Mouse (Mus musculus): ENCODE results near the gene Ube2d2b. TPM values are rescaled to one million over a fixed set of nuclear protein-coding genes. Genes with fewer than 3 reads are reported as not detected.

The Ube2d2b gene
- 0.13 and 0.22 TPM in 2 replicates for polyA plus RNA-seq (2015; fragmentation: Nextera tagmentation; extraction: Ambion mirVana)

DNA sequence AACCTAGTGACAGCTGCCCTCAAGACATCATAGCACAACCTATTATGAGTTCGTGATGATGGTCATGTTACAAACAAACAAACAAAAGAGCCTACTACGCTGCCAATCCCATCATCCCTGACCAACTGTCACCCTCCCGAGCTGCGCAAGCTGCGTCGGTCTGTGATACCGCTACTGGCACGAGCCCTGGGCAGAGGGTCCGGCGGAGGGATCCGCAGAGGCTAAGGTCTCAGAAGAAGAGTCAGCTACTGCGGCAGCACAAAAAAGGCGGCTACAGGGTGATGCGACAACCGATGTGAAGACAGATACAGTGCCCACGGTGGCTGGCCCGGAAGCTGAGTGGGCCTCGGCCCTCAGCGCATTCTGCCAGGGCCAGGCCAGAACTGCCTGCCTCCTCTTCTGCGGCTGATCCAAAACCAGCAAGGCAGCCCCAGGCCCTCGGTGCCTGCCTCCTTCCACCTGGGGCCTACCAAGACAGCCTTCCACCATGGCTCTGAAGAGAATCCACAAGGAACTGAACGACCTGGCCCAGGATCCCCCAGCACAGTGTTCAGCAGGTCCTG is at the start of gene Ube2d2b:
TSS of gene Ube2d2b (plus strand) at position 102 of the 563 bp plus-strand sequence.
- Histone ChIP-seq H3K4me3 (no peak within 1 kb of the TSS), H3K9me3 (0 out of 2 replicates have a peak, but pooled peaks cover 2% of the 10 kb centered on the region), H3K27ac (no peak within 1 kb of the TSS), H3K9ac (no peak within 1 kb of the TSS), H3K4me2 (no peak within 1 kb of the TSS), H3K27me3 (replicated peaks) (no peaks in the 10 kb centered on the region), H3K4me1 (no peaks in the 10 kb centered on the region), H3K36me3 (replicated peaks) (peaks cover 6% of the 10 kb centered on the region; the same call in 1 of the 2 replicates)
- WGBS, result 97% methylated on average over 22 of the region's 22 CpGs
- no peak for ATAC-seq (replicated peaks)

DNA sequence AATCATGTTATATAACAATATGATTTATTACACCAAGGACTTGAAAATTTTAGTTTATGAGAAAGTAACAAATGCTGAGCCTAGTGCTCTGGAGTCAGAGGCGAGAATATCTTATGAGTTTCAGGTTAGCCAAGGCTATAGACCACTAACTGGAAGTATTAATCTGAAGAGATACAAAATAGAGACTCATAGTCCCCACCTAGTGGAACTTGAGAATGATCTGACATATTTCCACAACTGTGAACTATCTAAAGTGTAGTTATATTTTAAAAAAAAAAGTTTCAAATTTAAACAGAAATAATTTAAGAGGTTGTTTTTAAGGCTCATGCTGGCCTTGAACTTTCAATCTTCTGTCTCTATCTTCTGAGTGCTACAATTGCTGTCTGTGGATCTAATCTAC is 47.5 kb upstream of the Ube2d2b start:
- 96% methylated on average over 1 of the region's 1 CpGs for WGBS
- ATAC-seq (replicated peaks), result no peak

DNA sequence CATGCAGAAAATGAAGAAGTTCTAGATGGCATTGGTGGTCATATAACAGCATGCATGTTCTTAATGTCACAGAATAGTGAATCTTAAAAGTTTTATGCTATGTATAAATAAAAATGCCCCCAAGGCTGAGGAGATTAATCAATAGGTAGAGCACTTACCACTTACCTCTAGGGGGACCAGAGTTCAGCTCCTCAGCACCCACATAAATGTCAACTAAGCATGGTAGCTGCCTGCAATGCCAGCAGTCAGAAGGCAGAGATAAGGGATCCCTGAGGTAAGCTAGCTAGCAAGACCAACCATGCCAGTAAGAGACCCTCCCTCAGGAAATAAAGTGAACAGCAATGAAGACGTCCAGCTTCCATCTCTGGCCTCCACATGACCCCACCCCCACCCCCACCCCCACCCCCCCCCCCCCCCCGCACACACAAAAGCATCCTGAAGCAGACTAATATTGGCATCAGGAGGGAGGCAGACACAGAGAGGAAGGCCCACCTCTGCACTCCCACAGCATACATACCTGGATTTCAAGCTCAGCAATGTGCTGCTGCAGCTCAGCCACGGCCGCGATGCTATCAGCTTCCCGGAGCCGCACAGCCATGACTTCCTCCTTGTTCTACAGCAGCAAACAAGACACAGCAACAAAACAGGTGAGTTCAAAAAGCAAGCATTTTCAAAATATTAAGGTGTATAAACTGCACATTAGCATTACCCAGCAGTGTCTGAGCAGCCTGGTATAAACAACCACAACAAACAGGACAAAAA is 42.0 kb upstream of the Ube2d2b start:
- Histone ChIP-seq H3K9me3 (no peaks in the 10 kb centered on the region), H3K4me3 (no peak overlapping the region), H3K4me2 (no peak overlapping the region), H3K4me1 (no peaks in the 10 kb centered on the region), H3K27ac (no peak overlapping the region), H3K9ac (no peak overlapping the region), H3K36me3 (replicated peaks) (0 out of 2 replicates have a peak, but pooled peaks cover 5% of the 10 kb centered on the region), H3K27me3 (replicated peaks) (no peaks in the 10 kb centered on the region)
- no peak for ATAC-seq (replicated peaks)
- 90% methylated on average over 6 of the region's 7 CpGs for WGBS

More for the DNA sequence above, 47.5 kb upstream of the Ube2d2b start:
- Histone ChIP-seq H3K9me3 (no peaks in the 10 kb centered on the region), H3K27me3 (replicated peaks) (no peaks in the 10 kb centered on the region), H3K36me3 (replicated peaks) (0 out of 2 replicates have a peak, but pooled peaks cover 5% of the 10 kb centered on the region), H3K4me1 (no peaks in the 10 kb centered on the region), H3K27ac (no peak overlapping the region), H3K4me3 (no peak overlapping the region), H3K4me2 (no peak overlapping the region), H3K9ac (no peak overlapping the region)

DNA sequence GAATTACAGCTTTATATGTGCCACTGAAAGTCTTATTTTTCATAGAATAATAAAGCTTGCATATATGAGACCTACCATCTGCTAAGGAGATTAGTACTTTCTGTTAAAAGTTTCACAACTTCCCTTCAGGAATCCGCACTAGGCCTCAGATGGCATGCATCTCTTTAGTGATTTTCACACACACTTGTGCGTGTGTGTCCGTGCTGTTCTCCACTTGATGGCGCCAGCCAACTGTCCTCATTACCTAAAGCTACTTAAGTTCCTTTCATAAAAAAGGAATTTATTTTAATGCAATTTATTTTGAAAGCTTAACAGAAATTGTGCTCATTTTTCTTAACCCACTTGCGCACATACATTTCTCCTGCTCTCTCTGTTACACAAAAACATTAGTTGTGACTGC is 40.4 kb upstream of the Ube2d2b start:
- no peaks in the 10 kb centered on the region for H3K9me3 ChIP-seq
- H3K27ac ChIP-seq, result no peak overlapping the region
- H3K4me2 ChIP-seq, result no peak overlapping the region
- ATAC-seq (replicated peaks), result no peak
- H3K9ac ChIP-seq, result no peak overlapping the region
- H3K27me3 ChIP-seq (replicated peaks), result no peaks in the 10 kb centered on the region
- WGBS, result 80% methylated on average over 5 of the region's 5 CpGs
- 0 out of 2 replicates have a peak, but pooled peaks cover 5% of the 10 kb centered on the region for H3K36me3 ChIP-seq (replicated peaks)
- H3K4me1 ChIP-seq, result no peaks in the 10 kb centered on the region
- H3K4me3 ChIP-seq, result no peak overlapping the region

DNA sequence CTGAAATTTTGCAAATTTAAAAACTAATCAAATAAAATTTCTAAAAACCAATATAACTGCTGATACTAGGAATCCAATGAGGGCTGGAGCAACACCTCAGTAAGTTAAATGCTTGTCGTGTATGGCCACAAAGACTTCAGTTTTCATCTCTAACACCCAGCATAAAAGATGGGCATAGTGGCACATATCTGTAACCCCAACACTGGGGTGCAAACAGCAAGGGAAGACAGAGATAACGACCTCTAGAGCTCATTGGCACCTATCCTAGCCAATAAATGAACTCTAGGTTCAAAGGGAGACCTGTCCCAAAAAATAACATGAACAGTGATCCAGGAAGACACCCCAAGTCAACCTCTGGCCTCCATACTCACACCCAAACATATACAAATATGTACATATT is 37.9 kb upstream of the Ube2d2b start:
- no peak for ATAC-seq (replicated peaks)
- Histone ChIP-seq H3K4me2 (no peak overlapping the region), H3K4me1 (no peaks in the 10 kb centered on the region), H3K9me3 (no peaks in the 10 kb centered on the region), H3K4me3 (no peak overlapping the region), H3K9ac (no peak overlapping the region), H3K27ac (no peak overlapping the region), H3K27me3 (replicated peaks) (no peaks in the 10 kb centered on the region), H3K36me3 (replicated peaks) (no peaks in the 10 kb centered on the region)
- WGBS, result 96% methylated on average over 2 of the region's 2 CpGs

DNA sequence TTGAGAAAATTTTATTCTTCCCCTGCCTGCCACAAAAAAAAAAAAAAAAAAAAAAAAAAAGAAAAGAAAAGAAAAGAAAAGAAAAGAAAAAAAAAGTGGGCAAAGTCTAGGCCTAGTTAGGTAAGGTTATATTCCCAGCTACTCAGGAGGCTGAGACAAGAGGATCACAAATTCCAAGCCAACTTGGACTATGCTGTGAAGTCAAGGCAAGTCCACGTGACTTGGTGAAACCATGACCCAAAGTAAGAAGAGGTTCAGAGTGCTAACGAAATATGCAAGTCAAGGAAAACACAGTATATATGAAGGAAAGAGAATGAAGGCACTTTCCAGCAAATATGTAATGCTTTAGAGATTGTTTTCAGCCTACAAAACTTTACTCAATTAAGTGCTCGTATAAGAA is 37.4 kb upstream of the Ube2d2b start:
- WGBS, result 94% methylated on average over 3 of the region's 3 CpGs
- no peak overlapping the region for H3K4me3 ChIP-seq
- no peak overlapping the region for H3K27ac ChIP-seq
- no peaks in the 10 kb centered on the region for H3K27me3 ChIP-seq (replicated peaks)
- no peaks in the 10 kb centered on the region for H3K4me1 ChIP-seq
- no peaks in the 10 kb centered on the region for H3K9me3 ChIP-seq
- ATAC-seq (replicated peaks), result no peak
- no peaks in the 10 kb centered on the region for H3K36me3 ChIP-seq (replicated peaks)
- no peak overlapping the region for H3K4me2 ChIP-seq
- H3K9ac ChIP-seq, result no peak overlapping the region

DNA sequence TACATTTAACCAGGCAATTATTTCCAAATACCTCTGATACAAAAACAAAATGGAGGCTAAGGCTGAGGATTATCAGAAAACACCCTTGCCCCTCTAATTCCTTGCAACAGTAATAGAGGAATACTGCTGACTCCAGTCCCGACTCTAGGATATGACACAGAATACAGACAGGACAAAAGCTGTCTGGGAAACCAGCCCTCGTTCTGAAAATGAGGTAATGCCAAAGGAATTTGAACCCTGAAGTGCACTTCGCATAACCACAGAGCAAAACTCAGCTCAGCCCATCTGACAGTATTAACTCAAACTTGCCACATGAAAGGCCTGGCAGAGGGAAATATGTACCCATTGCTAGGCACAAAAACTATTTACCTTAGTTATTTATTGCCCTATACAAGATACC is 36.6 kb upstream of the Ube2d2b start:
- no peak for ATAC-seq (replicated peaks)
- Histone ChIP-seq H3K4me2 (no peak overlapping the region), H3K4me3 (no peak overlapping the region), H3K9me3 (no peaks in the 10 kb centered on the region), H3K27ac (no peak overlapping the region), H3K4me1 (no peaks in the 10 kb centered on the region), H3K9ac (no peak overlapping the region), H3K27me3 (replicated peaks) (no peaks in the 10 kb centered on the region), H3K36me3 (replicated peaks) (no peaks in the 10 kb centered on the region)
- 28% methylated on average over 3 of the region's 3 CpGs for WGBS

DNA sequence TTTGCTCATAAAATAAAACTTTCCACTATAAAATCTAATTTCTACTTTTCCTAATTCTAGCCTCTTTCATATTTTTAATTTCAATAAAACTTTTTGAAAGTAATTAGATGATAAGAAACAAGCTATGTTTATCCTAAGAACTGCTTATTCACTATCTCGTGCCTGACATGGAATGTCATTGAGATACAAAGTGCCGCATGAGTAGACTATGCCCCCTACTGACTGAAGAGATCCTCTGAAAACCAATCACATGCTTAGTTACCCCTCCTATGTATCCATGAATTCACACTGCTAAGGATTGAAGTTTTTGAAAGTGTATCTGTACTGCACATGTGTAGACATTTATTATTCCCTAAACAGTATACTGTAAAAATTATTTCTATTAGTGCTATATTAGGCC is 36.0 kb upstream of the Ube2d2b start:
- 29% methylated on average over 2 of the region's 2 CpGs for WGBS
- Histone ChIP-seq H3K4me2 (no peak overlapping the region), H3K27me3 (replicated peaks) (no peaks in the 10 kb centered on the region)

DNA sequence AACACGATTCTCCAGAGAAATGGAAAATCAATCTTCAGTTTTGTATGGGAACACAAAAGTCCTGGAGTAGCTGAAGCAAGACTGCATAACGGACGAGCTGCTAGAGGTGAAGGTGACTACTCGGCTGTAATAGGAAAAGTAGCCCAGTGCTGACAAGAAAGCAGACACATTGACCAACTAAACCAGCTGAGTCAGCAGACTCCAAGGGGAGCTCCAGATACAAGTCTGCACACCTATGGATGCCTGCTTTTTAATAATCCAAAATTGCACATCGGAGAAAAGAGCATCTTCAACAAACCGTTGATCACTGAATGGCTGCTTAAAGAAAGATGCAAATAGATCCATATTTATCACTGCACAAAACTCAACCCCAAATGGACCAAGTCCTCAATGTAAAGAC is 31.6 kb upstream of the Ube2d2b start:
- WGBS, result 95% methylated on average over 6 of the region's 6 CpGs
- H3K4me2 ChIP-seq, result no peak overlapping the region

More for the DNA sequence above, 36.0 kb upstream of the Ube2d2b start:
- Histone ChIP-seq H3K36me3 (replicated peaks) (no peaks in the 10 kb centered on the region), H3K9me3 (no peaks in the 10 kb centered on the region), H3K4me1 (no peaks in the 10 kb centered on the region), H3K4me3 (no peak overlapping the region), H3K9ac (no peak overlapping the region), H3K27ac (no peak overlapping the region)
- ATAC-seq (replicated peaks), result no peak

DNA sequence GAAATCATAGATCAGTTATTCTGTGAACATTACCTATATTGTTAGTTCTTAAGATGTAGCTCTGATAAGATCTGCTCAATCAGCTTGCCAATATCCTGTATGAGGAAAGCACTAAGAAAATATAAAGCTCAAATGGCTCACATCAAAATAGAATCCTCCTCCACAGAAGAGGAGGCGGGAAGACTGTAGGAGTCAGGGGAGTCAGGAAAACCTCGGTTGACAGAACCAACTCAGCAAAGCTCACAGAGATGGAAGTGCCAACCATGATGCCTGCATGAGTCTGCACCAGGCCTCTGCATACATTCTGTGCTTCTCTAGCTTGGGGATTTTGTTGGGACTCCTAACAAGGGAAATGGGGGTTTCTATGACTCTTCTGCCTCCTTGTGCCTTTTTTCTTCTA is 28.7 kb upstream of the Ube2d2b start:
- Histone ChIP-seq H3K27ac (no peak overlapping the region), H3K4me3 (no peak overlapping the region), H3K9ac (no peak overlapping the region), H3K27me3 (replicated peaks) (no peaks in the 10 kb centered on the region), H3K4me1 (no peaks in the 10 kb centered on the region), H3K4me2 (no peak overlapping the region), H3K36me3 (replicated peaks) (no peaks in the 10 kb centered on the region), H3K9me3 (no peaks in the 10 kb centered on the region)
- 89% methylated on average over 2 of the region's 2 CpGs for WGBS
- no peak for ATAC-seq (replicated peaks)

More for the DNA sequence above, 31.6 kb upstream of the Ube2d2b start:
- Histone ChIP-seq H3K9ac (no peak overlapping the region), H3K4me1 (no peaks in the 10 kb centered on the region), H3K36me3 (replicated peaks) (no peaks in the 10 kb centered on the region), H3K27me3 (replicated peaks) (no peaks in the 10 kb centered on the region), H3K9me3 (no peaks in the 10 kb centered on the region), H3K4me3 (no peak overlapping the region), H3K27ac (no peak overlapping the region)
- ATAC-seq (replicated peaks), result no peak

DNA sequence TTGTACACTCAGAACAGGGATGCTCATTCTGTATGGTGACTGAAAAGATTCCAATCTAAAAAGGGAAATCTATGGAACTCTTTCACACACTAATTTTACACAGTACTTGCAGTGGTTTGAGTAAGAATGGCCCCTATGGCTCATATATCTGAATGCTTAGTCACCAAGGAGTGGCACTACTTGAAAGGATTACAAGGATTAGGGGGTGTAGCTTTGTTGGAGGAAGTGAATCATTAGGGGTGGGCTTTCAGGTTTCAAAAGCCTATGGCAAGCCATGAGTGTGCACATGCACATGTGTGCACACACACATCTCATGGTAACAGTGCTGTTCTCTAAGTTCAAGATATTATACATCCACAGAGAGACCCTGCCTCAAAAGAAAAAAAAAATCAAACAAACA is 27.3 kb upstream of the Ube2d2b start:
- Histone ChIP-seq H3K4me2 (no peak overlapping the region), H3K27me3 (replicated peaks) (no peaks in the 10 kb centered on the region), H3K9me3 (no peaks in the 10 kb centered on the region), H3K36me3 (replicated peaks) (no peaks in the 10 kb centered on the region), H3K27ac (no peak overlapping the region), H3K4me3 (no peak overlapping the region), H3K9ac (no peak overlapping the region), H3K4me1 (no peaks in the 10 kb centered on the region)
- ATAC-seq (replicated peaks), result no peak

DNA sequence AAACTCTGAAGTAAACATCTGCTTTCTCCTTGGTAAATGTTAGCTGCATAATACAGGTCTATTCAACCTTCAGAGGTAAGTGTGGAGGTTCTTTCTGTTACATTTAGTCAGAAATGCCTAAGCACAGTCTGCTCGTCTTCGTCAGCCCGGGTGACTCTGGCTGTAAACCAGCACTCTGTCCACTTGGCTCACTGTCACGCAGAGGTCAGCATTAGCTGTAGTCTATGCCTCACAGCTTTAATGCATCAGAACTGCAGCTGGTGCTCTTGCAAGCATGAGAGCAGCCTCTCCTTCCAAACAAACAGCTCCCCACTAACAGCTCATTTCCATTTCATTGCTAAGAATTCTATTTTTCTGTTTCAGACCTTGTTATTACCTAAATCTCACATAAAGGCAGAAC is 22.4 kb upstream of the Ube2d2b start:
- WGBS, result 82% methylated on average over 4 of the region's 4 CpGs
- Histone ChIP-seq H3K27ac (no peak overlapping the region), H3K4me1 (no peaks in the 10 kb centered on the region), H3K9ac (no peak overlapping the region), H3K4me3 (no peak overlapping the region), H3K4me2 (no peak overlapping the region), H3K9me3 (no peaks in the 10 kb centered on the region), H3K27me3 (replicated peaks) (no peaks in the 10 kb centered on the region), H3K36me3 (replicated peaks) (no peaks in the 10 kb centered on the region)
- no peak for ATAC-seq (replicated peaks)

DNA sequence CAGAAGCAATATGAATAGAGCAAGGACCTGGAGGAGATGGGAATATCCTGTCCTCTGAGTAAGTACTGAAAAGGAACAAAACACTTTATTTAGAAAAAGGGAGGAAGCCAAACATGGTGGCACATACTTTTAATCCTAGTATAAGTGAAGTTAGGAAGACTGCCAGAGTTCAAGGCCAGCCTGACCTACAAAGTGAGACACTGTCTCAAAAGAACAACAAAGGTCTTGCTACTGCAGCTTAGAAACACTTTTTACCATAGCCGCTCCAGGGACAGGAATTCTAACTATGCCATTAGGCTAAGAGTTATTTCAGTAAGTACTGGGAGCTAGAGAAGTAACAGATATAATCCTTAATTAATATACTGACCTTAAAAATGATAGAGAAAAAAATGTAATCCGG is 15.2 kb upstream of the Ube2d2b start:
- Histone ChIP-seq H3K4me3 (no peak overlapping the region), H3K27ac (no peak overlapping the region), H3K4me2 (no peak overlapping the region), H3K27me3 (replicated peaks) (no peaks in the 10 kb centered on the region), H3K9me3 (no peaks in the 10 kb centered on the region), H3K4me1 (no peaks in the 10 kb centered on the region), H3K9ac (no peak overlapping the region), H3K36me3 (replicated peaks) (0 out of 2 replicates have a peak, but pooled peaks cover 4% of the 10 kb centered on the region)
- 89% methylated on average over 2 of the region's 2 CpGs for WGBS
- no peak for ATAC-seq (replicated peaks)
